Mouse (Mus musculus) embryonic fibroblast, embryonic 13.5 days (primary cell): ENCODE measurements at regions not wholly inside any gene's neighbourhood (a gene's known extent, or its start where the extent isn't known, plus 50 kb on each side); places are given as distances from the start of the nearest gene placed in this dataset.

Experiments
- H3K27ac ChIP-seq: 2 replicates; pipeline ENCODE4 v1.5.1; 2012; ENCODE audit warnings: low read length, control low read depth, inconsistent platforms; ENCODE audit not compliant: insufficient read depth
- H3K4me1 ChIP-seq: 2 replicates; pipeline ENCODE4 v1.6.1; 2011; ENCODE audit warnings: low read length; ENCODE audit not compliant: control insufficient read depth, insufficient read depth
- H3K4me3 ChIP-seq: 2 replicates; pipeline ENCODE4 v1.5.1; 2011; ENCODE audit warnings: mild to moderate bottlenecking, control low read depth, low read length; ENCODE audit not compliant: insufficient read depth
- CTCF ChIP-seq: IDR thresholded peaks from 2 replicates; pipeline ENCODE4 v1.5.1; 2011; ENCODE audit warnings: mild to moderate bottlenecking, control low read depth, low read length, moderate library complexity, borderline replicate concordance; ENCODE audit not compliant: insufficient read depth
- POLR2A ChIP-seq: IDR thresholded peaks from 2 replicates; pipeline ENCODE4 v1.6.1; 2011; ENCODE audit warnings: low read depth, mild to moderate bottlenecking, control low read depth, low read length, moderate library complexity

GRCm38 (mm10) chr4:34407181-34407580, 143.6 kb upstream of the Akirin2 start:
- H3K4me3 ChIP-seq = no peak overlapping the region
- H3K27ac ChIP-seq = no peak overlapping the region
- peaks cover 7% of the 10 kb centered on the region for H3K4me1 ChIP-seq
- TF ChIP-seq CTCF (no peak), POLR2A (no peak)

GRCm38 (mm10) chr4:34420970-34421369, 129.8 kb upstream of the Akirin2 start:
- Histone ChIP-seq H3K4me3 (no peak overlapping the region), H3K4me1 (no peaks in the 10 kb centered on the region), H3K27ac (no peak overlapping the region)
- TF ChIP-seq POLR2A (no peak), CTCF (no peak)

DNA sequence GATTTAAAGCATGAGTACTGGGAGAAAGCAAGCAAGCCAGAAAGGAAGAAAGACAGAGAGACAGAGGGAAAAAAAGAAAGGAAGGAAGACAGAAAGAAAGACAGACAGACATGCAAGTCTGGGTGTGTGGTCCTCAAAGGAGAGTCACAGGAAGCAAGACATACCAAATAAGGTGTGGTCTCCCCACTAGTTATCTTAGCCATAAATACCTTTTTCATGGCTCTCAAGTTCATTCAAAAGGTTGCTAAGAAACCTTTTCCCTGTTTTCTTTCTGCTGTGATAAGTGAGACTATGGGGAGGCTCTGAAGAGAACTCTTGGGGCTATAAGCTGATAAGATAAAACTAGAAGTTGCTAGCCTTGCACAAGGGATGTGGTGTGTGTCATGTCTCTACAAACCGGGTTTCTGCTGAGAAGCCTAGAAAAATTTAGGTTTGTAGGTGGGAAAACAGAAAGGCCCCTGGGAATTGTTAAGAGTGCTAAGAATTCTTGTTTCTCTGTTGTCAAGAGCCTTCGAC, 126.5 kb upstream of the Akirin2 start:
- H3K27ac ChIP-seq = no peak overlapping the region
- H3K4me3 ChIP-seq = no peak overlapping the region
- TF ChIP-seq CTCF (no peak), POLR2A (no peak)
- H3K4me1 ChIP-seq = no peaks in the 10 kb centered on the region

GRCm38 (mm10) chr4:34429003-34429402, 121.7 kb upstream of the Akirin2 start:
- no peak for TF ChIP-seq POLR2A
- TF ChIP-seq CTCF = no peak
- no peak overlapping the region for H3K4me3 ChIP-seq
- H3K4me1 ChIP-seq = no peaks in the 10 kb centered on the region
- no peak overlapping the region for H3K27ac ChIP-seq

GRCm38 (mm10) chr4:34429456-34430235, 121.1 kb upstream of the Akirin2 start:
- TF ChIP-seq POLR2A (no peak), CTCF (no peak)
- H3K4me1 ChIP-seq = no peaks in the 10 kb centered on the region
- no peak overlapping the region for H3K4me3 ChIP-seq
- H3K27ac ChIP-seq = no peak overlapping the region

DNA sequence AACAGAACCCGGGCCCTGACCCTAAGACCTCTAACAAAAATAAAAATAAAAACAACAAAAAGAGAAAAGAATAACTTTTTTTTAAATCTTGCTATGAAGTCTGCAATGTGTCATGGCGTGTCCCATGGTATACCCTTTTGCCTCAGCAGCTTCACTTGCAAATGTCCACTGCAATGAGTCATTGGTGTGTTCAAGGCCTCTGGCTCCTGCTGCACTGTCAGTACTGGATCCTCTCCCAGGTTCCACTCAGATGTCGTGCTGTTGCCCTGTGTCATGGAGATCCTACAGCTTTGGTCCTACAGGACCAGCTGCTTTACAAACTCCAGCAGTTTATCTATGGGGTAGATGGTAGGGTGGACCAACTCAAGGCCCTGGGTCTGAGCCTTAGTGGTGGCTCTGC, 113.4 kb upstream of the Akirin2 start:
- no peak overlapping the region for H3K27ac ChIP-seq
- TF ChIP-seq CTCF = no peak
- TF ChIP-seq POLR2A = no peak
- H3K4me1 ChIP-seq = no peaks in the 10 kb centered on the region
- no peak overlapping the region for H3K4me3 ChIP-seq

- H3K4me1 ChIP-seq = no peaks in the 10 kb centered on the region
- H3K27ac ChIP-seq = no peak overlapping the region
- no peak for TF ChIP-seq CTCF
- no peak for TF ChIP-seq POLR2A
- H3K4me3 ChIP-seq = no peak overlapping the region
Observed at GRCm38 (mm10) chr4:34449582-34449981, 101.2 kb upstream of the Akirin2 start.

- Histone ChIP-seq H3K27ac (no peak overlapping the region), H3K4me3 (no peak overlapping the region), H3K4me1 (no peaks in the 10 kb centered on the region)
- TF ChIP-seq CTCF = no peak
- no peak for TF ChIP-seq POLR2A
Observed at GRCm38 (mm10) chr4:34462591-34462990, 88.1 kb upstream of the Akirin2 start.

DNA sequence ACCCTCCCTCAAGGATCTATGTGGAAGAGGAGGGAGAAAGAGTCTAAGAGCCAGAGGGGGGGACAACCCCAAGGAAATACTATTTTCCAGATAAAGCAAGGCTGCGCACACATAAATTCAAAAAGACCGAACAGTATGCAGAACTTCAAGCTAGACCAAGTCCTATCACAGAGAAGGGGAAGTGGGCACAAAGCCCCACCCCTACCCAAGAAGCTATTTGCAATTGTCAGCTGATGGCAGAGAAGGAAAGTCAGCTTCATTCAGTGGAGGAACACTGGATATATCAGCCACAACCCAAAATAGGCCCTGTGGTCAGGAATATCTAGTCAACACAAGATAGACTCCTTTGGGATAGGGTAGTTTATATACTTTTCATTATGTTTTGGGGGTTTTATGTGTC, 84.9 kb upstream of the Akirin2 start:
- H3K4me3 ChIP-seq = no peak overlapping the region
- TF ChIP-seq CTCF (no peak), POLR2A (no peak)
- no peak overlapping the region for H3K27ac ChIP-seq
- no peaks in the 10 kb centered on the region for H3K4me1 ChIP-seq

GRCm38 (mm10) chr4:34466309-34466708, 84.4 kb upstream of the Akirin2 start:
- H3K4me1 ChIP-seq = no peaks in the 10 kb centered on the region
- no peak overlapping the region for H3K27ac ChIP-seq
- H3K4me3 ChIP-seq = no peak overlapping the region
- TF ChIP-seq CTCF (no peak), POLR2A (no peak)
